Mouse (Mus musculus): ENCODE results near the gene Fgfr2.

Gene Fgfr2

DNA sequence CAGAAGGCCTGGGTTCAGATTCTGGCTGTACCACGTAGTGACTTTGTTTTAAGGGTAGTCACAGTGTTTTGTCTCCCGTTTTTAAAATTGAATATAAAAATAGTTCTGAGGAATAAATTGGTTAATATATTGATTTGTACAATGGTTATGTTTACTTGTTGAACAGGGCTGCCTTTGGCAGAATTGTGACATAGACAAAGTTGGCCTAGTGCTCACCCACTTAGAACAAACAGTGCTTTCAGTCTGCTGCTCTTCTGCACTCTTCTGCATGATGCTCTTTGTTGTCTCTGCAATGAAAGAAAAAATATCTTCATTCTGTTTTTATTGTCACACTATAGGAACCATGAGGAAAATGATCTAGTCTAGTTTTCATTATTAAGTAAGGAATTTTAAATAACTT lies 184.0 kb downstream of the Fgfr2 start:
- no peak for DNase-seq (ENCODE audit: low read depth, low spot score)

DNA sequence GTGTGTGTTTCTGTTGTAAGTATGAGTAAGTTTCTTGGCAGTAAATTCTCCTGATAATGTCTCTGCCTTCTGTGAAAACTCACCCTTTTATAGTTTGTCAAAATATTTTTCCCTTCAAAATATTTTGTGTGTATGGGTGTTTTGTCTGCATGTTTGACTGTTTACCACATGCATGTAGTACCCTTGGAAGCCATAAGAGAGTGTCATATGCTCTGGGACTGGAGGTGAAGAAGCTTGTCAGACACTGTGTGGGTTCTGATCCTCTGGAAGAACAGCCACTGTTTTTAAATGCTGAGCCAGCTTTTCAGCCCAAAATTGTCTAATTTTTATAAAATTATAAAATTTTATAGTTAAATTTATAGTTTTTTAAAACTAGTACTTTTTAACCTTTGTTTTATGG lies 188.4 kb downstream of the Fgfr2 start:
- DNase-seq (ENCODE audit: low read depth, low spot score) = no peak

DNA sequence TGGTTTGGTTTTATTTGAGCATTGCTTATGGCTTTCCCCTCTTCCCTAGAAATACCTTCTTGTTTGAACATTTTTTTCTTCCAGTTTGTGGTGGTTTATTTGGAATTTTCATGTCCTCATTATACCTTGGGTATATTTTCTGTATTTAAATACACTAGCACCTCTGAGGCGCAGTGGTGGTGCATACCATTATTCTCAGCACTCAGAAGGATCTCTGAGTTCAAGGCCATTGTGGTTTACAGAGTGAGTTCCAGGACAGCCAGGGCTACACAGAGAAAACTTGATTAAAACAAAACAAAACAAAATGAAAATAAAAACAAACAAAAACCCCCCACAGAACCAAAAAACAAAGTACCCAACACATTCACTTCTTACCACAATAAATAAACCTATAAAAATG lies 189.8 kb downstream of the Fgfr2 start:
- no peak for DNase-seq (ENCODE audit: low read depth, low spot score)

DNA sequence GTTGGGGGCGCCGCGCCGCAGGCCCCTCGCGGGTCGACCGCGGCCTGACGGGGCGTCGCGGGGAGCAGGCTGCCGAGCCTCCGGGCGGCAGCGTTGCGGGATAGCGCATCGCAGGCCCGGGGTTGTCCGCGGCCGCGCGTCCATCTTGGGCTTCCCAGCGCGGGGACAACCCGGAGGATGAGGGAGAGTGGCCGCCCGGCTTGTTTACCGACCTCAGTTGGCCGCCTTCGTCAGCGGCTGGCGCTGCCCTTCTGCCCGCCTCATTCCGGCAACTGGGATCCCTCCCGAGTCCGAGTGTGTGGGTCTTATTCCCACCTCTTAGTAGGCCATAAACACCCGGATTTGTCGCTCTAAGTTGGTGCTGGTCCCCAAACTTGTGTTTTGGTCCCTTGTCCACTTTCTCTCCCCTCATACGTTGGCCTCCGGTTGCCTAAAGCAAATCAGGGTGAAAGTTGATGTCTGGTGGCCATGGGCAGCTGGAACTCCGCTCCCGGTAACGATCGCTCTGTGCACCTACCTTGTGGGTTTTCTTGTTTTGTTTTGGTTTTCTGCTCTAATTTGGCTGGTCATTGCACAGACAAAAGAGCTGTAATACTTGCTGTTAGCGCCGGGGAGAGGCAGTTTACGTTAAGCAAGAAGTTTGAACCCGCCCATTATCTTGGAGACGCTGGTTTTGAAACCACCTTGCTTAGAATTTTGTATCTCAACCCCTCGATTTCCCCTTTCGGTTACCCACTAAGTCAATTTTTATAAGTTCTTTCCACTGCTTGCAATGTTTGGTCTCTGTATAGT lies 191.4 kb downstream of the Fgfr2 start:
- peak; percentile 37 for DNase-seq (ENCODE audit: low read depth, low spot score)

DNA sequence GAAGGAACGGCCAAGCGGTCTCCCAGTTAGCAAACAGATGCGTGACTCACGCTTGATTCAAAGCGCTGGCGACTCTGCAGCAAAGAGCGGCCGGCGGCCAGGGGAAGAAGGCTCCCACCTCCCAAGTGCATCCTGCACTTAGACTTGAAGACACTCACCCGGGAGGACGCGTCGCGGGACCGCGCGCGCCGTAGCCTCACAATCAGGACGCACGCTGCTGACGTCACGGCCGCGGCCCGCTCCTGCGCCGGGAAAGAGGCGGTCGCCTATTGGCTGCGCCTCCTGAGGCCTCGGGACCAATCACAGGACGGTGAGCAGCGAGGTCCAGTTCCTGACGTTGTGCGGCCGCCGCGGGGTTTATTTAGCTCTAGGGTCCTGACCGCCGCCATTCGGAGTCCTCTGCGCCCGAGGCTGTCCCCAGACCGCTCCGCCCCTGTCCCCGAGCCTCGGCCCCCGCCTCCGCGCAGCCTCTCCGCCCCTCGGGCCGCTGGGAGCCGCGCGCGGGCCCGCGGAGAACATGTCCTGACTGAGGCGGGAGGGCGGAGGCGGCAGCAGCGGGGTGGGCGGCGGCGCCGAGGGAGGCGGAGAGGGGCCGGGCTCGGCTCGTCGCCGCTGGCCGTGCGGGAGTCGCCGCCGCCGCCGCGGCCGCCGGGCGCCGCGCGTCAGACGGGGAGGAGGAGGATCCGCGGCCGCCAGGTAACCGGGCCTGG lies 192.1 kb downstream of the Fgfr2 start, which contains the start of gene Zranb1:
Gene Zranb1 (plus strand): TSS at position 293 of the 710 bp plus-strand sequence.
- DNase-seq (ENCODE audit: low read depth, low spot score) = peak; percentile 98

DNA sequence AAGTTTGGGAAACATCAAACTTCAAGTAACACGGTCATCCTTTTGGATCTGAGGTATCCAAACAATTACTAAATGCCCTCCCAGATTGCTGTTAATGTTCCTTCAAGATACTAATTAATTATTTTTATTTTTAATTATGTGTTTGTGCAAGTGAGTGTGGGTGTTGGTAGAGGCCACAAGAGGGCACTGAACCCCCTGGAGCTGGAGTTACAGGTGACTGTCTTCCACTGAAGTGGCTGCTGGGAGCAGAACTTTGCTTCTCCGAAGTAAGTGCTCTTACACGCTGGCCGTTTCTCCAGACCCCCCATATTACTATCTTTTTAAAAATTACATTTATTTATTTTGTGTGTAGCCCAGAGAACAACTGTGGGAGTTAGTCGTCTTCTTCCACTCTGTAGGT lies 193.1 kb downstream of the Fgfr2 start:
- no peak for DNase-seq (ENCODE audit: low read depth, low spot score)

DNA sequence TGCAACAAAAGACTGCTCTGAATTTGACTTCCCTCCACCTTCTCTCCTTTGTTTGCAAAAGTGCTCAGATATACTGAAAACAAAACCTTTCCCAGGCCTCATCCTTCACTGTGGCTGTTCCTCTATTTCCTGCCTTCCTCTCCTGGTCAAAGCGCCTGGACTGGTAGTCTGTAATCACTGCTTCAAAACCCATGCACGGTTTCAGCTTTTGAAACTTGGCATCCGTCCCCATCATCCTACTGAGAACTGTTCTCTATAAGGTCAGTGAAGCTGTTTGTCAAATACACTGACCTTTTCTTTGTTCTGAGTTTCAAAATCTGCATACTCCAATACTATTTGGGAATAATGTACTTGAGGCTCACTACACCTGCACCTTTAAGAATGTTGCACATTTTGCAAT lies 195.9 kb downstream of the Fgfr2 start:
- DNase-seq (ENCODE audit: low read depth, low spot score) = no peak

DNA sequence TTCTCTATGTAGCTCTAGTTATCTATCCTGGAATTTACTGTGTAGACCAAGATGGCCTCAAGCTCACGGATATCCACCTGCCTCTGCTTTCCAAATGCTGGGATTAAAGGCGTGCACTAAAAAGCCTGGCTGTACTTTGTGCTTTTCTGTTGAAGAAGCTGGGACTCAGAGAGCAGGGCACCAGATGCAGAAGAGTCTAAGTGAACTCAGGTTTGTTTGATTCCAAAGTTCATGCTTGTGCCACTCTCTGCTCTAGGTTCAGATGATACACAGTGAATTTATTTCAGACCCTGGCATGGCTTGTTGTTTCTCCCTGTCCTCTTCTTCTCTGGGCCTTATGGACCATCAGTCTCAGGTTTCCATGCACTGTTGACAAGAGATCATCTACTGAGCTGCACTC lies 197.9 kb downstream of the Fgfr2 start:
- no peak for DNase-seq (ENCODE audit: low read depth, low spot score)

DNA sequence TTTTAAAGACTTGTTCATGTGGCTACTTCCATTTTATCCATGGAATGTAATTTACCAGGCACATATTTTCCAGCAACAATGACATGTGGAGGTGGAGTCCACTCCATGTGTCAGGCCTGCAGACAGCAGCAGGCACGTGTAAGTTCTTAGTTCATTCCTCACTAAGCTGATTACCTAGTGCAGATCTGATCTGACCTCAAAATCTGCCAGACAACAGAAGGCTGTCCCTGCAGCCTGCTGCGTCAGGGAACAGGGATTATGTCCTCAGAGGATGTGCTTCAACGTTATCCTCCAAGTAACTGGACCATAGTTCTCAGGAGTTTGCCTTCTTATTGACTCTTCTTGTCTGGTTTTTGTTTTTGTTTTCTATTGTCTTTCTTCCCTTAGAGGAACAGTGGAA lies 201.2 kb downstream of the Fgfr2 start:
- no peak for DNase-seq (ENCODE audit: low read depth, low spot score)

DNA sequence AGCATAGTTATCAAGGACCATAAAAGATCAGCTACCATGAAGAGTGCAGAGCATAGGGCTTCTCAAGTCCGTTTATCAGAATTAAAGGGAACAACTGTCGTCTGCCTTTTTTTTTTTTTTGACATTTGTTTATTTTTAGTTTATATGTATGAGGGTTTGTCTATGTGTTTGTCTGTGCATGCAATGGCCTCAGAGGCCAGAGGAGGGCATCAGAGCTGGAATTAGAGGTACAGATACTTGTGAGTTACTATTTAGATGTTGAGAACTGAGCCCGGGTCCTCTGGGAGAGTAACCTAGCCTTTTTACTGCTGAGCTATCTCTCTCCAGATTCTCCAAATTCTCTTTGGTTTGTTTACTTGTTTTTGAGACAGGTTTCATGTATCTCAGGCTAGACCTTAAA lies 219.4 kb downstream of the Fgfr2 start:
- DNase-seq (ENCODE audit: low read depth, low spot score) = no peak

DNA sequence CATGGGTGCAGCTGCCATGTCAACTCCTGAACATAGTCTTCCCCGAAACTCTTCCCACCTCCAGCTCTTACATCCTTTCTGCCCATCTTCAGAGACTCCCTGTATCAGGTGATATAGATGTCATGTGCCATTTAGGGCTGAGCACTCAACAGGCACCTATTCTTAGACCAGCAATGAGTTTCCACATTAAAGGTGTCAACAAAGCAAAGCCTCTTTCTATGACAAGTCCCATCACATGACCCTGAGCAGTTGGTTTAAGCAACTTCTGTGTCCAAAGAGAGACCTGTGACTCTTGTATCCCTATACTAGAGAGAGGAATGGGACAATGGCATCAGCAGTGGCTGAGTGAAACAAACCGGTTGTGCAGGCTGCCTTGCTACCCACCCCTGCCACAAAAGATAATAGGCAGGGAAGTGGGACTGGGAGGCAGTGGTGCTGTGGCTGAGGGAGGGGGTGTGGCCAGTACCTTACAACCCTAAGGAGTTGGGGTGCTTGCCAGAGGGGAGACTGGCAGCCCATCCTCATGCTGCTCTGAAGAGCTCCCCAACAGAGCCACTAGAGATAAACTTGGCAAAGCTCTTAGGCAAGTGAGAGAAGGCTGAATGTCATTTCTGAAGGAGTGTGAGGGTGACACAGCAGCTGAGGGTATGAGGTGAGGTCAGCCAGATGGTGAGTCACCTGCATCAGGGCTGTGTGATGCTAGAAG lies 222.2 kb downstream of the Fgfr2 start:
- no peak for DNase-seq (ENCODE audit: low read depth, low spot score)

DNA sequence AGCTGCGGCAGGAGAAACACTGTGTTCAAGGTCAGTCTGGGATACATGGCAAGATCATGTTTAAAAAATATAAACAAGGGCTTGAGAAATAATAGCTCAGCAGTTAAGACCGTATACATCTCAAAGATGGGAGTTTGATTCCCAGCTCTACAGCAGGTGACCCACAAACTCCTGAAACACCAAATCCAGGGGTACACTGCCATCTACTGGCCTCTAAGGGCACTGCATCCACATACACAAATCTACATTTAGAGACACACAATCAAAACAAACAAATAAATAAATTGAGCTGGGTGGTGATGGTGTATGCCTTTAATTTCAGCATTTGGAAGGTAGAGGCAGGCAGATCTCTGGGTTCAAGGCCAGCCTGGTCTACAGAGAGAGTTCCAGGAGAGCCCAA lies 224.9 kb downstream of the Fgfr2 start:
- no peak for DNase-seq (ENCODE audit: low read depth, low spot score)

DNA sequence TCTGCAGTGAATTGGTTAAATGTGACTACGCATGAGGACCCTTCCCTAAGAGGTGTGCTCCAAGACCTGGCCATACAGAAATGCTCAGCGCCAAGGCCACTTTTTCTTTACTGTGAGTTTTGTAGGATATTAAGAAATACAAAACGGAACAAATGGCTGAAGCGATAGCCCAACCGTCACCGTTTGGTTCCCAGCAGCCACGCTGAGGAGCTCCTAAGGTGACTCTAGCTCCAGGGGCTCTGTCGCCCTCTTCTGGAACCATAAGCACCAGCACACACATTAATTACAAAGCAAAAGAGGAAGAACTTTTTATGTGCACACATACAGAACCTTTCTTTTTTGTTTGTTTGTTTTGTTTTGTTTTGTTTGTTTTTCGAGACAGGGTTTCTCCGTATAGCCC lies 225.9 kb downstream of the Fgfr2 start:
- DNase-seq (ENCODE audit: low read depth, low spot score) = no peak

DNA sequence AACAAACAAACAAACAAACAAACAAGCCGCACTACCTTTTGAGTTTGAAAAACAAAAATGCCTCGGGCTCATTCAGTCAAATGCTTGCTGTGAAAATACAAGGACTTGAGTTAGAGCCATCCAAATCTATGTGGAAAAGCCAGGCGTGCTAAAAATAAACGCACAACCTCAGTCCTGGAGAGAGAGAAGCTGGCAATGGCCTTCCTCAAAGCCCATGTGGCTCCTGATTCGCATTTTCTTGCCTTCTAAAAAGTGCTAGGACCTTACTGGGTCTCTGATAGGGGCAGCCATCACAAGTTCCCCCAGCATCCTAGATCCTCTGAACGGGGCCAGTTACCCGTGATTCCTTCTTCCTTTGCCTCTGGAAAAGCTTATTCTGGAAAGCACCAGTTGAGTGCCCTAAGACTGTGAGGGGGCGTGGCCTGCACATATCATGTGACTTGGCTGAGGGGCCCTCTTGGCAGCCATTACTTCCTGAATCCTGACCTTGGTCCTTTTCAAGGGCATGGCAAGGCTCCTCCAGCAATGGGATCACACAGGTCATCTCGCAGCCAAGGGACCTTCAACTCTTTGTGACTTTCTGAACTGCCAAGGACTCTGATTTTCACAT lies 226.8 kb downstream of the Fgfr2 start:
- DNase-seq (ENCODE audit: low read depth, low spot score) = no peak

DNA sequence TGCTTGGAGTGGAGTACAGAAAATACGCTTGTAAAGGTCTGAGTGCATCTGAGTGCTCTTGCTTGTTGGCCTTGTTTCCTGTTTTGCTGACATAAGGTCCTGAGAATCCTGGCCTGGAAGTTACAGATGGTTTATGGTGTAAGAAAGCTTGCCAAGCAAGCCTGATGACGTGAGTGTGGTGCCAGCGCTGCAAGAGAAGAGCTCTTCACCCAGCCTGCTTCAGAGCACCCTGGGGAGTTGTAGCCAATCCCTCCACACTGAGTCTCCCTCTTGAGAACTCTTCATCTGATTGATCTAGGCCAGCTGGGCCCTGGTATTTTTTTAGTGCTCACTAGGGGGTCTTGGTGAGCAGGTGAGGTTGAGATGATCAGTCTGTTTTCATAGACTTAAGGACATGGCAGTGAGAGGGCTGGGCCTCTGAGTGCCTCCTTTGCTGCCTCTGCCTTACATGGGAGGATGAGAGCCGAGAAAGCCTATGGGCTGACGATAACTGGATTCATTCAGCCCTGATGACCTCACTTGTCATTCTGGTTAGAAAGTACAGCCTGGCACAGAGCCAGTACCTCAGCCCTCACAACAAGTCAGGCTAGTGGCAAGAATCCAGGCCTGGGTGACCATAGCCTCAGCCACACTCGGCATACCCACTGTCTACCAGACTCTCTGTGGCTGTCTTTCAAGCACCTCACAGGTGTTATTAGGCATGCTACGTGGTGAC lies 228.2 kb downstream of the Fgfr2 start:
- no peak for DNase-seq (ENCODE audit: low read depth, low spot score)

DNA sequence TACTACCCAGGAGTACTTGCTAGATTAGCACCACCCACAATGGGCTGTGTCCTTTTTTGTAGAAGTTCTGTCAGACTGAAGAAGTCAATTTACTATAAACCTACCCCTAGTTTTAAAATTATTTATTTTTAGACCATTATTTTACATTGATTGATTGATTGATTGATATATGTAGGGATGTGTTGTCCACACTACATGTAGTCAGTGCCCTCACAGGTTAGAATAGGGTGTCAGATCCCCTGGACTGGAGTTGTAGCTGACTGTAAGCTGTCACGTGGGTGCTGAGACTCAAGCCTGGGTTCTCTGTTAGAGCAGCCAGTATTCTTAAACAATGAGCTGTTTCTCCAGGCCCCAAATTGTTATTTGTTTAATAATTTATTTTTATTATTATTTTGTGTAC lies 229.8 kb downstream of the Fgfr2 start:
- DNase-seq (ENCODE audit: low read depth, low spot score) = no peak

DNA sequence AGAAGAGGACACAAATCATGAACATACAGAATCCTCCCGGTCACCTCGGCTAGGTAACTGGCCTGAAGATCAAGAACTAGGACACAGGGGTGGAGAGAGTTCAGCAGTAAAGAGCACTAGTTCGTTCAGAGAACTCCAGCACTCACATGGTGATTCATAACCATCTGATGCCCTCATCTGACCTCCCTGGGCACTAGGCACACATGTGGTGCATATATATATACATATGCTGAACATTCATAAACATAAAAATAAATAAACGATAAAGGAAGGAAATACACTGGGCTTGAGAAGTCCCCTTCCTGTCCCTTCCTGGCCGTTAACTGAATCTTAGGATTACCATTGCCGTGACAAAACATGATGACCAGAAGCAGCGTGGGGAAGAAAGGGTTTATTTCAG lies 230.3 kb downstream of the Fgfr2 start:
- no peak for DNase-seq (ENCODE audit: low read depth, low spot score)

DNA sequence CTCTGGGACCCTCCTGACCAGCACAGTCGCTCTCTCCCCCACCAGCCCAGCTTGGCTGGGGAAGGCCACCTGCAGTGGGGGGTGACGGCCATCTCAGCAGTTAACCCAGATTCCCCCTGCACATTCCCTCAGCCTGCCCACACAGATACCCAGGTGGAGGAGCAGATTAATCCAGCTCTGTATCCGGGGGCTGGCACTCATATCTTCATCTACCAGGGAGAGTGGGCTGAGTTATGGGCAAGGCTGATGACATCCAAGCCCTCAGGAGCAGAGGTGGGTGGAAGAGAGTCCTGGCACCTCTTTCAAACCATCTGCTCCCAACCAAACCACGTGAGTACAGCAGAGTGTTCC lies 230.9 kb downstream of the Fgfr2 start:
- no peak for DNase-seq (ENCODE audit: low read depth, low spot score)

DNA sequence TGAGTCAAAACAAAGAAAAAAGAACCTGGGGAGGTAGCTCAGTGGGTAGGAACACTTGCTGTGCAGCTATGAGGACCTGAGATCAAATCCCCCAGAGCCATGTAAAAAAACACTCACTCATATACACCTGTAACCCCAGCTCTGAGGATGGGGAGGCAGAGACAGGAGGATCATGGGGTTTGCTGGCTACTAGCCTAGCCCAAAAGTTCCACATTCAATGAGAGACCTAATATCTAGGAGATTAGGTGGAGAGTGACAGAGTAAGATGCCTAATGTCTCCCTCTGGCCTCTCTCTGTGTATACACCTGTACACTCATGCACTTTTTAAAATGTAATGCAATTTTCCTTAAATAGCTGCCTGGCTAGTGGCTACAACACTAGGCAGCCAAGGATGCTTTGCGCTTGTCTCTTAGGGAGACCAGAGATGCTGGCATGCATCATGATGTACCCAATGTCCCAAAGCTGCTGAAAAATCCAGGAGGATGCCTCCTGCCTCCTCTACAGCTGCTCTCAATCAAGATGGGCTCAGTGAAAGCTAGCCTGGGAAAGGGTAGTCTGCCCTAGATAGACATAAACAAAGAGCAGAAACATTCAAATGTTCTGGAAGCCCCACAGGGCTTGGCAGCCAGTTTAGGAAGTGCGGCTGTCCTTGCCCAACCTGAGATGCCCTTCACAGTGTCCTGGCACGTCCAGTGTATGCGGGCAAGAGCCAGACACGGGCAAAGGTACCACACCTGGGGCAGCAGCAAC lies 231.4 kb downstream of the Fgfr2 start:
- no peak for DNase-seq (ENCODE audit: low read depth, low spot score)

DNA sequence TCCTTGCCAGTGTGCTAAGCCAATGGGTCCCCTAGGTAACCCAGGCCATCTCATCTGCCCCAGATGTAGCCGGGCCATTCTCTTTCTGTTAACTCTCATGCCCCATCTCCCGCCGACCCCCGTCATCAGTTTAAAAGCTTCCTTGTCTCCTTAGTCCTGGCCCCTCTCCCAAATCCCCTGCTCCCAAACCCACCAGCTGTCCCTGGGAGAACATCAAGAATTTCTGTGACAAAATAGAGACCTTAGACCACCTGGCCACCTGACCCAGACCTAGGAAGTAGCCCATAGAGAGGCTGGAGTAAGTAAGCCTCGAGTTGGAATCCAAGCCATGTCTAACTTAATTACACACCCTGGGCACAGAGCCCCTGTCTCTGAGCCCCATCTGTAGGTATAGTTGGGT lies 232.9 kb downstream of the Fgfr2 start:
- DNase-seq (ENCODE audit: low read depth, low spot score) = no peak

DNA sequence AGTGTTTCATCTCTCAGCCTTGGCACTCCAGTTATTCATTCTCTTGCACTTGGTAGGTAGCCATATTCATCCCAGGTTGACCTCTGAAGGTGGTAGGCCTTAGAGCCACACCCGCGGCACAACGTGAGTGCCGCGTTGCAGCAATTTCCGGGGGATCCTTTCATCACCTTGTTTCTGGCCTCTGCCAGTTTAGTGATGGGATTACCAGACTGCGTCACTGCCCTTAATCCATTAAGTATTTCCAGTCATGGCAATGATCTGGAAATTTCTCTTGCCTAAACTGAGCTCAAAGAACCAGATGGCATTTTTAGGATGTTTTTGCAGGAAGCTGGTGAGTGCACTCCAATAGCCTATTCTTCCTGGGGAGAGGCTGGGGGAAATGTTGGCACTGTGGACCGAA lies 233.5 kb downstream of the Fgfr2 start:
- DNase-seq (ENCODE audit: low read depth, low spot score) = no peak
